Mouse (Mus musculus) hindbrain, embryonic 14.5 days (tissue): Measurements from ENCODE around the gene 9530077C05Rik. TPM values are rescaled to one million over a fixed set of nuclear protein-coding genes. Genes with fewer than 3 reads are reported as not detected.
"Not testable (repeated sequence)": the region's sequence is repeated elsewhere in the genome, so short reads cannot be mapped to it uniquely, and the experiment has no call there.

Source experiments
- ATAC-seq: fragments of 200-750 bp; cut with Nextera tagmentation; 2 replicates; pipeline ENCODE4 v1.8.0; 2017; ENCODE audit warnings: moderate number of reproducible peaks, mild to moderate bottlenecking, moderate TSS enrichment, moderate library complexity; ENCODE audit not compliant: low FRiP score
- DNase-seq: peaks from one replicate; pipeline ENCODE4 v3.0.0-alpha.2; 2015; ENCODE audit warnings: low spot score
- H3K27ac ChIP-seq: fragments of 300-500 bp; sonication (generic); 2 replicates; pipeline ENCODE4 v1.5.1; 2014; ENCODE audit warnings: mild to moderate bottlenecking, moderate library complexity
- H3K27me3 ChIP-seq: fragments of 300-500 bp; sonication (generic); 2 replicates; pipeline ENCODE4 v1.6.1; 2014; ENCODE audit warnings: mild to moderate bottlenecking, low read length, mixed read lengths; ENCODE audit not compliant: control insufficient read depth, insufficient read depth
- H3K36me3 ChIP-seq: fragments of 300-500 bp; sonication (generic); replicated peaks from 2 replicates; pipeline ENCODE4 v1.6.1; 2014; ENCODE audit not compliant: control insufficient read depth, insufficient read depth
- H3K4me1 ChIP-seq: fragments of 300-500 bp; sonication (generic); replicated peaks from 2 replicates; pipeline ENCODE4 v1.6.1; 2014; ENCODE audit warnings: antibody characterized with exemption, low read length, mixed read lengths; ENCODE audit not compliant: control insufficient read depth, insufficient read depth
- H3K4me2 ChIP-seq: fragments of 300-500 bp; sonication (generic); replicated peaks from 2 replicates; pipeline ENCODE4 v1.6.1; 2014; ENCODE audit warnings: mild to moderate bottlenecking, moderate library complexity
- H3K4me3 ChIP-seq: fragments of 300-500 bp; sonication (generic); replicated peaks from 2 replicates; pipeline ENCODE4 v1.5.1; 2014; ENCODE audit warnings: mild to moderate bottlenecking, low read length
- H3K9ac ChIP-seq: fragments of 300-500 bp; sonication (generic); 2 replicates; pipeline ENCODE4 v1.6.1; 2014
- H3K9me3 ChIP-seq: fragments of 300-500 bp; sonication (generic); 2 replicates; pipeline ENCODE4 v1.6.1; 2016; ENCODE audit warnings: low read length; ENCODE audit not compliant: control insufficient read depth
- WGBS: fragments of 180-500 bp; shearing (Covaris S2); extraction: QIAGEN DNeasy Blood & Tissue Kit; methylation state at CpG from one replicate; pipeline ENCODE4 v1.1.7; 2014; 5-methylcytosine and 5-hydroxymethylcytosine counted together
- polyA plus RNA-seq: library from polyadenylated mRNA; unstranded; fragments of >200 nt; fragmentation: Nextera tagmentation; extraction: Ambion mirVana; gene quantifications from 2 replicates; pipeline ENCODE4 v1.2.1, GENCODE M21; 2014

9530077C05Rik gene
- polyA plus RNA-seq, 1 experiment from 2014 or later: 11.8 TPM

- 36% methylated on average over 4 of the region's 4 CpGs for WGBS
Observed at GRCm38 (mm10) chr9:22408344-22408743, 3.0 kb upstream of the 9530077C05Rik start.

GRCm38 (mm10) chr9:22409501-22409900 is 1.8 kb upstream of the 9530077C05Rik start:
- 75% methylated on average over 7 of the region's 7 CpGs for WGBS
- Histone ChIP-seq H3K9ac (no peak overlapping the region), H3K9me3 (no peaks in the 10 kb centered on the region), H3K27ac (no peak overlapping the region), H3K4me2 (no peak overlapping the region), H3K36me3 (no peaks in the 10 kb centered on the region), H3K27me3 (no peaks in the 10 kb centered on the region), H3K4me3 (no peak overlapping the region), H3K4me1 (no peaks in the 10 kb centered on the region)
- ATAC-seq (no peak), DNase-seq (no peak)

More at GRCm38 (mm10) chr9:22408344-22408743, 3.0 kb upstream of the 9530077C05Rik start:
- not testable (repeated sequence) for ATAC-seq, H3K9me3 ChIP-seq, H3K4me3 ChIP-seq, H3K4me1 ChIP-seq, DNase-seq, H3K27ac ChIP-seq, H3K9ac ChIP-seq, H3K4me2 ChIP-seq, H3K36me3 ChIP-seq, H3K27me3 ChIP-seq

GRCm38 (mm10) chr9:22416187-22416586 is 4.9 kb downstream of the 9530077C05Rik start:
- 0 out of 2 replicates have a peak, but pooled peaks cover 4% of the 10 kb centered on the region for H3K4me1 ChIP-seq
- no peak overlapping the region for H3K9ac ChIP-seq
- 90% methylated on average over 3 of the region's 3 CpGs for WGBS
- H3K9me3 ChIP-seq: no peaks in the 10 kb centered on the region
- no peak overlapping the region for H3K4me3 ChIP-seq
- H3K27ac ChIP-seq: no peak overlapping the region
- DNase-seq: no peak
- H3K27me3 ChIP-seq: no peaks in the 10 kb centered on the region
- no peaks in the 10 kb centered on the region for H3K36me3 ChIP-seq
- H3K4me2 ChIP-seq: no peak overlapping the region
- ATAC-seq: no peak

GRCm38 (mm10) chr9:22417547-22417946 is 6.2 kb downstream of the 9530077C05Rik start:
- H3K36me3 ChIP-seq: no peaks in the 10 kb centered on the region
- no peaks in the 10 kb centered on the region for H3K9me3 ChIP-seq
- 42% methylated on average over 6 of the region's 6 CpGs for WGBS
- ATAC-seq: no peak
- H3K9ac ChIP-seq: no peak overlapping the region
- no peaks in the 10 kb centered on the region for H3K27me3 ChIP-seq
- H3K4me2 ChIP-seq: no peak overlapping the region
- no peak overlapping the region for H3K4me3 ChIP-seq
- H3K4me1 ChIP-seq: 0 out of 2 replicates have a peak, but pooled peaks cover 4% of the 10 kb centered on the region
- no peak overlapping the region for H3K27ac ChIP-seq
- DNase-seq: no peak

- H3K4me3 ChIP-seq: no peak overlapping the region
- no peak overlapping the region for H3K4me2 ChIP-seq
- no peaks in the 10 kb centered on the region for H3K27me3 ChIP-seq
- H3K36me3 ChIP-seq: no peaks in the 10 kb centered on the region
- ATAC-seq (no peak), DNase-seq (no peak)
- H3K4me1 ChIP-seq: 0 out of 2 replicates have a peak, but pooled peaks cover 4% of the 10 kb centered on the region
- no peaks in the 10 kb centered on the region for H3K9me3 ChIP-seq
- H3K9ac ChIP-seq: no peak overlapping the region
- H3K27ac ChIP-seq: no peak overlapping the region
- 77% methylated on average over 3 of the region's 3 CpGs for WGBS
Observed at GRCm38 (mm10) chr9:22419877-22420276, 8.6 kb downstream of the 9530077C05Rik start.

GRCm38 (mm10) chr9:22420491-22420890 is 9.2 kb downstream of the 9530077C05Rik start:
- Histone ChIP-seq H3K27me3 (no peaks in the 10 kb centered on the region), H3K36me3 (no peaks in the 10 kb centered on the region), H3K27ac (no peak overlapping the region), H3K4me2 (no peak overlapping the region), H3K4me1 (0 out of 2 replicates have a peak, but pooled peaks cover 4% of the 10 kb centered on the region), H3K9me3 (no peaks in the 10 kb centered on the region), H3K9ac (no peak overlapping the region), H3K4me3 (no peak overlapping the region)
- ATAC-seq (no peak), DNase-seq (no peak)
- 18% methylated on average over 7 of the region's 7 CpGs for WGBS

GRCm38 (mm10) chr9:22422559-22422958 is 11.2 kb downstream of the 9530077C05Rik start:
- DNase-seq (no peak), ATAC-seq (no peak)
- WGBS: 80% methylated on average over 1 of the region's 1 CpGs
- no peak overlapping the region for H3K4me3 ChIP-seq
- H3K4me2 ChIP-seq: no peak overlapping the region
- no peaks in the 10 kb centered on the region for H3K9me3 ChIP-seq
- H3K36me3 ChIP-seq: no peaks in the 10 kb centered on the region
- H3K27me3 ChIP-seq: no peaks in the 10 kb centered on the region
- no peak overlapping the region for H3K9ac ChIP-seq
- no peak overlapping the region for H3K27ac ChIP-seq
- H3K4me1 ChIP-seq: 0 out of 2 replicates have a peak, but pooled peaks cover 4% of the 10 kb centered on the region

- no peaks in the 10 kb centered on the region for H3K9me3 ChIP-seq
- H3K36me3 ChIP-seq: no peaks in the 10 kb centered on the region
- H3K27me3 ChIP-seq: no peaks in the 10 kb centered on the region
- DNase-seq: no peak
- H3K27ac ChIP-seq: no peak overlapping the region
- 0 out of 2 replicates have a peak, but pooled peaks cover 4% of the 10 kb centered on the region for H3K4me1 ChIP-seq
- no peak for ATAC-seq
- H3K9ac ChIP-seq: no peak overlapping the region
- 80% methylated on average over 1 of the region's 1 CpGs for WGBS
- no peak overlapping the region for H3K4me3 ChIP-seq
- H3K4me2 ChIP-seq: no peak overlapping the region
Observed at GRCm38 (mm10) chr9:22423507-22423906, 12.2 kb downstream of the 9530077C05Rik start.

- 87% methylated on average over 10 of the region's 10 CpGs for WGBS
- no peak overlapping the region for H3K4me3 ChIP-seq
- H3K9me3 ChIP-seq: no peaks in the 10 kb centered on the region
- H3K9ac ChIP-seq: no peak overlapping the region
- H3K27ac ChIP-seq: no peak overlapping the region
- H3K4me2 ChIP-seq: no peak overlapping the region
- no peak for ATAC-seq
- H3K4me1 ChIP-seq: 0 out of 2 replicates have a peak, but pooled peaks cover 4% of the 10 kb centered on the region
- H3K36me3 ChIP-seq: no peaks in the 10 kb centered on the region
- DNase-seq: no peak
- H3K27me3 ChIP-seq: no peaks in the 10 kb centered on the region
Observed at GRCm38 (mm10) chr9:22424196-22424595, 12.9 kb downstream of the 9530077C05Rik start.

- ATAC-seq: no peak
- Histone ChIP-seq H3K27ac (no peak overlapping the region), H3K27me3 (no peaks in the 10 kb centered on the region), H3K4me1 (0 out of 2 replicates have a peak, but pooled peaks cover 4% of the 10 kb centered on the region), H3K9ac (no peak overlapping the region), H3K36me3 (no peaks in the 10 kb centered on the region), H3K4me3 (no peak overlapping the region), H3K4me2 (no peak overlapping the region), H3K9me3 (no peaks in the 10 kb centered on the region)
- 87% methylated on average over 4 of the region's 4 CpGs for WGBS
- no peak for DNase-seq
Observed at GRCm38 (mm10) chr9:22424719-22425118, 13.4 kb downstream of the 9530077C05Rik start.
